ENCODE assay signal across 26 mouse cellular contexts in genomic region chr3:154754505-154754904, GRCm38 (mm10).
A peak's percentile ranks its signal among the peaks of the same experiment; 100 is the strongest.
DNase-seq lines count a peak whose midpoint lies in the region; ATAC-seq and TF ChIP-seq lines count a peak whose summit lies in the region.
"Had no signal": no experiment of that assay in that cellular context is flagged by ENCODE, and none has a peak within 500 bp of the region (broad histone marks: within the 10 kb centered on the region; RNA-seq: fewer than 3 reads in every experiment).

No protein-coding gene starts in this region.

- H3K9ac ChIP-seq in heart, embryonic 16.5 days (ENCODE audit: low read length) = no peak overlapping the region
- H3K9ac ChIP-seq in stomach, embryonic 16.5 days (ENCODE audit: low read length) = no peak overlapping the region
- no peak overlapping the region for H3K9ac ChIP-seq in stomach, postnatal 0 days (ENCODE audit: low read length)
- H3K9ac ChIP-seq: forebrain, postnatal 0 days; hindbrain, embryonic 12.5 days; liver, embryonic 13.5 days; lung, embryonic 15.5 days; neural tube, embryonic 13.5 days had no signal

- no peak for DNase-seq in heart, postnatal 36 days
- no peak for DNase-seq in stomach, postnatal 0 days (ENCODE audit: low spot score)
- DNase-seq in layer of hippocampus, postnatal 36 days = no peak
- DNase-seq: adrenal gland, adult 8-10 months; cerebellum, adult 11-12 months; cerebellum, postnatal 10 days; forebrain, postnatal 0 days; gastrocnemius, postnatal 36 days; kidney, adult 2 months; kidney, postnatal 36 days; liver, embryonic 13.5 days; lung, postnatal 4 days; midbrain, embryonic 14.5 days; retina, postnatal 1 day; right cerebral cortex, postnatal 25 days; spleen, adult 18-20 months; thymus, postnatal 25 days had no signal

- intact Hi-C loops in heart, postnatal 36 days (cut with DNase I) = loop anchor here (5.0 kb wide), 1 partner anchor 62 kb away; no protein-coding TSS in a partner anchor

- no peaks in the 10 kb centered on the region for H3K27me3 ChIP-seq in heart, embryonic 16.5 days (ENCODE audit: control insufficient read depth, insufficient read depth, low read length)
- no peaks in the 10 kb centered on the region for H3K27me3 ChIP-seq in stomach, embryonic 16.5 days (ENCODE audit: control insufficient read depth, insufficient read depth, low read length)
- H3K27me3 ChIP-seq in stomach, postnatal 0 days (ENCODE audit: control insufficient read depth, insufficient read depth, low read length) = no peaks in the 10 kb centered on the region
- H3K27me3 ChIP-seq: hindbrain, embryonic 12.5 days; liver, embryonic 13.5 days; lung, embryonic 15.5 days; neural tube, embryonic 13.5 days had no signal

- no peaks in the 10 kb centered on the region for H3K36me3 ChIP-seq in heart, embryonic 16.5 days (ENCODE audit: control insufficient read depth, insufficient read depth)
- no peaks in the 10 kb centered on the region for H3K36me3 ChIP-seq in stomach, embryonic 16.5 days (ENCODE audit: control insufficient read depth, insufficient read depth, low read length)
- no peaks in the 10 kb centered on the region for H3K36me3 ChIP-seq in stomach, postnatal 0 days (ENCODE audit: control insufficient read depth, insufficient read depth, low read length)
- H3K36me3 ChIP-seq: embryonic facial prominence, embryonic 10.5 days; hindbrain, embryonic 12.5 days; liver, embryonic 13.5 days; lung, embryonic 15.5 days; neural tube, embryonic 13.5 days had no signal

- H3K4me1 ChIP-seq in heart, embryonic 16.5 days (ENCODE audit: control insufficient read depth, insufficient read depth, low read length) = no peaks in the 10 kb centered on the region
- H3K4me1 ChIP-seq in stomach, embryonic 16.5 days (ENCODE audit: control insufficient read depth, insufficient read depth, low read length) = no peaks in the 10 kb centered on the region
- H3K4me1 ChIP-seq in stomach, postnatal 0 days (replicated peaks; ENCODE audit: control insufficient read depth, insufficient read depth) = no peaks in the 10 kb centered on the region
- H3K4me1 ChIP-seq in embryonic fibroblast, embryonic 13.5 days (ENCODE audit: control insufficient read depth, insufficient read depth, low read length) = no peaks in the 10 kb centered on the region
- H3K4me1 ChIP-seq: hindbrain, embryonic 12.5 days; liver, embryonic 13.5 days; lung, embryonic 15.5 days had no signal

- H3K27ac ChIP-seq in heart, embryonic 16.5 days (ENCODE audit: low read length) = no peak overlapping the region
- H3K27ac ChIP-seq in stomach, embryonic 16.5 days (ENCODE audit: low read length) = no peak overlapping the region
- no peak overlapping the region for H3K27ac ChIP-seq in stomach, postnatal 0 days (replicated peaks)
- peak overlapping the region; percentile 45; the same call in 1 of the 2 replicates for H3K27ac ChIP-seq in embryonic fibroblast, embryonic 13.5 days (ENCODE audit: insufficient read depth, low read length)
- H3K27ac ChIP-seq: embryonic facial prominence, embryonic 10.5 days; hindbrain, embryonic 12.5 days; liver, embryonic 13.5 days; lung, embryonic 15.5 days; neural tube, embryonic 13.5 days had no signal

- WGBS in heart, embryonic 16.5 days = 34% methylated on average over 3 of the region's 3 CpGs
- 45% methylated on average over 3 of the region's 3 CpGs for WGBS in stomach, embryonic 16.5 days
- WGBS in stomach, postnatal 0 days = 36% methylated on average over 3 of the region's 3 CpGs

- no peak for TF ChIP-seq CTCF in stomach, postnatal 0 days (IDR thresholded peaks at IDR 0.05; ENCODE audit: low read depth)
- no peak for TF ChIP-seq CTCF in embryonic fibroblast, embryonic 13.5 days (IDR thresholded peaks at IDR 0.05; ENCODE audit: borderline replicate concordance, insufficient read depth, low read length)

- no peaks in the 10 kb centered on the region for H3K9me3 ChIP-seq in heart, embryonic 16.5 days (replicated peaks; ENCODE audit: control insufficient read depth, low read length)
- no peaks in the 10 kb centered on the region for H3K9me3 ChIP-seq in stomach, embryonic 16.5 days (replicated peaks; ENCODE audit: control insufficient read depth, low read length)
- H3K9me3 ChIP-seq in stomach, postnatal 0 days (ENCODE audit: control insufficient read depth, low read length) = no peaks in the 10 kb centered on the region
- H3K9me3 ChIP-seq: embryonic facial prominence, embryonic 10.5 days; hindbrain, embryonic 12.5 days; liver, embryonic 13.5 days; lung, embryonic 15.5 days; neural tube, embryonic 13.5 days had no signal

- no peak for TF ChIP-seq POLR2A in embryonic fibroblast, embryonic 13.5 days (IDR thresholded peaks at IDR 0.05; ENCODE audit: low read depth, low read length)

- no peak overlapping the region for H3K4me2 ChIP-seq in heart, embryonic 16.5 days (ENCODE audit: low read depth, low read length)
- H3K4me2 ChIP-seq in stomach, embryonic 16.5 days (ENCODE audit: low read depth, low read length) = no peak overlapping the region
- H3K4me2 ChIP-seq in stomach, postnatal 0 days (replicated peaks; ENCODE audit: low read depth) = no peak overlapping the region
- H3K4me2 ChIP-seq: hindbrain, embryonic 12.5 days; liver, embryonic 13.5 days; lung, embryonic 15.5 days; neural tube, embryonic 13.5 days had no signal

- peak; percentile 63 for ATAC-seq in heart, embryonic 16.5 days (replicated peaks; ENCODE audit: extremely low read depth, insufficient read depth, low FRiP score)
- peak; percentile 53; the same call in 1 of the 2 replicates for ATAC-seq in stomach, embryonic 16.5 days (ENCODE audit: insufficient read depth, low FRiP score)
- no peak for ATAC-seq in stomach, postnatal 0 days (ENCODE audit: low FRiP score, low TSS enrichment)
- ATAC-seq in frontal cortex, adult (ENCODE audit: low TSS enrichment) = no peak
- ATAC-seq: CD4-positive, CD25-positive, alpha-beta regulatory T cell, adult 4 months; forebrain, postnatal 0 days had no signal

- TF ChIP-seq EP300 in stomach, postnatal 0 days (optimal IDR thresholded peaks at IDR 0.05) = no peak

- no peak overlapping the region for H3K4me3 ChIP-seq in heart, embryonic 16.5 days (ENCODE audit: low read length)
- no peak overlapping the region for H3K4me3 ChIP-seq in stomach, embryonic 16.5 days (replicated peaks; ENCODE audit: low read length)
- H3K4me3 ChIP-seq in stomach, postnatal 0 days (ENCODE audit: low read depth, low read length) = no peak overlapping the region
- no peak overlapping the region for H3K4me3 ChIP-seq in embryonic fibroblast, embryonic 13.5 days (ENCODE audit: insufficient read depth, low read length)
- H3K4me3 ChIP-seq: embryonic facial prominence, embryonic 10.5 days; hindbrain, embryonic 12.5 days; liver, embryonic 13.5 days; lung, embryonic 15.5 days; neural tube, embryonic 13.5 days had no signal

Comparison
In these comparisons a context has a peak if more than half of its experiments do, and no peak if none do; other contexts are left out.
1. ATAC-seq: peak in heart, embryonic 16.5 days (single experiment) and stomach, embryonic 16.5 days (single experiment); none in stomach, postnatal 0 days (single experiment) and frontal cortex, adult (single experiment).